Mouse (Mus musculus) retina, embryonic 14.5 days (tissue): ENCODE data around the gene Gab1.

ENCODE experiments used
- DNase-seq: peaks from one replicate; pipeline ENCODE4 v3.0.0-alpha.2; 2015; ENCODE audit warnings: low spot score

Gene Gab1

GRCm38 (mm10) chr8:80739155-80739924, 141.0 kb downstream of the Gab1 start, which contains the start of gene Smarca5:
TSS of gene Smarca5 (minus strand) at chr8:80739497.
- peak; percentile 91 for DNase-seq

GRCm38 (mm10) chr8:80738388-80739154, 141.7 kb downstream of the Gab1 start:
- DNase-seq, result peak; percentile 74

- no peak for DNase-seq
Measured at GRCm38 (mm10) chr8:80738046-80738387, 142.3 kb downstream of the Gab1 start.

- no peak for DNase-seq
Measured at GRCm38 (mm10) chr8:80732326-80732725, 148.0 kb downstream of the Gab1 start.

GRCm38 (mm10) chr8:80714461-80714860, 165.9 kb downstream of the Gab1 start:
- DNase-seq, result no peak
